Mouse (Mus musculus): Measurements from ENCODE around the gene Bcl6. TPM values are rescaled to one million over a fixed set of nuclear protein-coding genes. Genes with fewer than 3 reads are reported as not detected.

The Bcl6 gene
- polyA plus RNA-seq, 1 experiment: 0.02 TPM

DNA sequence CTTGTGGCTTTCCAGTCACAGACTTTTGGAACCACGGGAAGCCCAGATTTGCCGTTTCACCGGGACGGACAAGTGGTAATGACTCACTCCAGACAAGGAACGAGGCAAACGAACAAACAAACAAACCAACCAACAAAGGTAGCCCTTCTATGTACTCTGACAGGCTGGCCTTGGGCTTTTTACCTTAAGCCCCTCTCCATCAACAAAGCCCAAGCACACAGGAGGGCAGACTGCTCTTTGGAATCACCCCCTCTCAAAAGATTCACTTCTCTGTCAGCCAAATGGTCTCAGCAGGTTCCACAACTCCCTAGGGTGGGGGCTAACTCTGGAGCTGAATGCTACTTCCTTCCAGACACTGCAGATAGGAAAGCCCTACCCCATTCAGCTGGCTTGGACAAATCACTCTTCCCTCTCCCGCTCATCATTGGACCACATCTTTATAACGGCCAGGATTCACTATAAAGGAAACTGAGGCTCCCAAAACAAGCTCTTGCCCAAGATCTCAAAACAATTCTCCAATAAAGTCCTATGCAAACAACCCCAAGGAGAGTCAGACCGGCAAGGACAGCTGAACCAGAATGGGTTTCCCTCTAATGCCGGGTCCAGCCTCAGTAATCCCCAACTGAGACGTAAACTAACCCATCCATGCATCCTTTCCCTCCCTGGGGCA lies 8.3 kb downstream of the Bcl6 start:
- no peak for TF ChIP-seq GATA1 (IDR thresholded peaks at IDR 0.05; ENCODE audit: low read length)
- no peak for TF ChIP-seq TAL1 (IDR thresholded peaks at IDR 0.05; ENCODE audit: low read length)
- H3K36me3 ChIP-seq (ENCODE audit: control insufficient read depth): no peaks in the 10 kb centered on the region
- peaks cover 64% of the 10 kb centered on the region for H3K27me3 ChIP-seq (ENCODE audit: control insufficient read depth)
- H3K4me1 ChIP-seq (ENCODE audit: control insufficient read depth): peaks cover 5% of the 10 kb centered on the region; the same call in 1 of the 2 replicates
- peaks cover 3% of the 10 kb centered on the region; the same call in 1 of the 2 replicates for H3K9me3 ChIP-seq (ENCODE audit: control insufficient read depth, low read length)
- H3K4me3 ChIP-seq (replicated peaks): no peak overlapping the region

DNA sequence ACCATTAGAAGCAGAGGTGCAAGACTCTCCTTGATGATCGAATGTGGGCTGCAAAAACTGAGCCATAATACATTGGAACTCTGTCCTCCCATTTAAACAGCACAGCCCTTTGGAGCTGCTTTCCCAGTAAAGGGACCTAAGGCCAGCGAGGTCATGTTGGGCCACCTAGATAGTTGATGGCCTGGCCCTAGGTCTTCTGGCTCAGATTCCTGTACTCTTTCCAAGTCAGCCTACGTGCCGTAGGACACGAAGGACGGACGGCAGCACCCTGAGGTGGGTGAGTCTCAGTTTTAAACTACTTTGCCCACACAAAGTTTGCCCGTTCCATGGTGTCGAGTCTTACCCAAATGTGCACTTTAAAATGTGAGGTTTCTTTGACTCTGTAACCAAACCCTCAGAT lies 9.2 kb downstream of the Bcl6 start:
- Histone ChIP-seq H3K36me3 (ENCODE audit: control insufficient read depth) (no peaks in the 10 kb centered on the region; the same call in 1 of the 2 replicates), H3K9me3 (ENCODE audit: control insufficient read depth, low read length) (no peaks in the 10 kb centered on the region; the same call in 1 of the 2 replicates), H3K4me1 (ENCODE audit: control insufficient read depth) (peaks cover 5% of the 10 kb centered on the region; the same call in 1 of the 2 replicates), H3K4me3 (replicated peaks) (no peak overlapping the region), H3K27me3 (ENCODE audit: control insufficient read depth) (peaks cover 56% of the 10 kb centered on the region)
- TF ChIP-seq GATA1 (IDR thresholded peaks at IDR 0.05; ENCODE audit: low read length) (no peak), TAL1 (IDR thresholded peaks at IDR 0.05; ENCODE audit: low read length) (no peak)

- H3K4me3 ChIP-seq (replicated peaks): no peak overlapping the region
- H3K36me3 ChIP-seq (ENCODE audit: control insufficient read depth): no peaks in the 10 kb centered on the region; the same call in 1 of the 2 replicates
- no peaks in the 10 kb centered on the region; the same call in 1 of the 2 replicates for H3K9me3 ChIP-seq (ENCODE audit: control insufficient read depth, low read length)
- peaks cover 46% of the 10 kb centered on the region for H3K27me3 ChIP-seq (ENCODE audit: control insufficient read depth)
- TF ChIP-seq GATA1 (IDR thresholded peaks at IDR 0.05; ENCODE audit: low read length): no peak
- peaks cover 5% of the 10 kb centered on the region; the same call in 1 of the 2 replicates for H3K4me1 ChIP-seq (ENCODE audit: control insufficient read depth)
Observed at GRCm38 (mm10) chr16:23978495-23978894, 10.2 kb downstream of the Bcl6 start.

DNA sequence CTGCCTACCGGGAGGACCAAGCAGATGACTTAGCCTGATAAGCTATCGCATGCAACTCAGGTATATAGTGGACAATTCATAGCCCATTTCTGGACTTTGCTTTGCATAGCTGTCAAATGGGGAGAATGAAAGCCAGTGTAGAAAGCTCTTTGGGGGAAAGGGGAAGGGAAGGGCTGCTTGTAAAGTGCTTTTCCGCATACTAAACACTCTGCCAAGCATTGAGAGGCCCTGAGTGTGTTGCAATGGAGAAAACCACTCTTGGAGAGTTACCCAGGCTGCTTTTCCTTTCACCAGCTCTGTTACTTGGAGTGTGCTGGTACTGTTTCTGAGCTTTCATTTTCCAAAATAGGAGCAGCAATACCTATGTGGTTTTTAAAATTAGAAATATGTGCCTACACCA lies 10.9 kb downstream of the Bcl6 start:
- peaks cover 38% of the 10 kb centered on the region for H3K27me3 ChIP-seq (ENCODE audit: control insufficient read depth)

DNA sequence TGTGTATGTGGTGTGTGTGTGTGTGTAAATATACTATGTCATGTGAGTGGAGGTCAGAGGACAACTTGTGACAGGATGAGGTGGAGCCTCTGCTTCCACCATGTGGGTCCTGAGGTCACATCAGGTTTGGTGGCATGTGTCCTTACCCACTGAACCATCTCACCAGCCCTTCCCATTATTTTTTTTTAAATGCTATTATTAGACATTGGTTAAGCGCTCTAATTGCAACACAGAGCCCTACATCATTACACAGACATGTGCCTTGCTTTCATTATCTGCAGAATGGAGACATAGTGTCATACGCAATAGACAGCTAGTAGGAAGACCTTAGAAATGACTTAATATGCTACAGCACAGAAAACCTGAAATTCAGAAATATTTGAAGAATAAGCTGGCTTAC lies 12.5 kb downstream of the Bcl6 start:
- Histone ChIP-seq H3K27me3 (ENCODE audit: control insufficient read depth) (peaks cover 23% of the 10 kb centered on the region), H3K9me3 (ENCODE audit: control insufficient read depth, low read length) (no peaks in the 10 kb centered on the region; the same call in 1 of the 2 replicates), H3K4me3 (replicated peaks) (no peak overlapping the region), H3K36me3 (ENCODE audit: control insufficient read depth) (no peaks in the 10 kb centered on the region; the same call in 1 of the 2 replicates), H3K4me1 (ENCODE audit: control insufficient read depth) (no peaks in the 10 kb centered on the region)
- TF ChIP-seq TAL1 (IDR thresholded peaks at IDR 0.05; ENCODE audit: low read length) (no peak), GATA1 (IDR thresholded peaks at IDR 0.05; ENCODE audit: low read length) (no peak)

More for the DNA sequence above, 10.9 kb downstream of the Bcl6 start:
- peaks cover 3% of the 10 kb centered on the region; the same call in 1 of the 2 replicates for H3K4me1 ChIP-seq (ENCODE audit: control insufficient read depth)
- H3K36me3 ChIP-seq (ENCODE audit: control insufficient read depth): no peaks in the 10 kb centered on the region; the same call in 1 of the 2 replicates
- no peak overlapping the region for H3K4me3 ChIP-seq (replicated peaks)
- no peaks in the 10 kb centered on the region; the same call in 1 of the 2 replicates for H3K9me3 ChIP-seq (ENCODE audit: control insufficient read depth, low read length)
- TF ChIP-seq GATA1 (IDR thresholded peaks at IDR 0.05; ENCODE audit: low read length): no peak
- no peak for TF ChIP-seq TAL1 (IDR thresholded peaks at IDR 0.05; ENCODE audit: low read length)

DNA sequence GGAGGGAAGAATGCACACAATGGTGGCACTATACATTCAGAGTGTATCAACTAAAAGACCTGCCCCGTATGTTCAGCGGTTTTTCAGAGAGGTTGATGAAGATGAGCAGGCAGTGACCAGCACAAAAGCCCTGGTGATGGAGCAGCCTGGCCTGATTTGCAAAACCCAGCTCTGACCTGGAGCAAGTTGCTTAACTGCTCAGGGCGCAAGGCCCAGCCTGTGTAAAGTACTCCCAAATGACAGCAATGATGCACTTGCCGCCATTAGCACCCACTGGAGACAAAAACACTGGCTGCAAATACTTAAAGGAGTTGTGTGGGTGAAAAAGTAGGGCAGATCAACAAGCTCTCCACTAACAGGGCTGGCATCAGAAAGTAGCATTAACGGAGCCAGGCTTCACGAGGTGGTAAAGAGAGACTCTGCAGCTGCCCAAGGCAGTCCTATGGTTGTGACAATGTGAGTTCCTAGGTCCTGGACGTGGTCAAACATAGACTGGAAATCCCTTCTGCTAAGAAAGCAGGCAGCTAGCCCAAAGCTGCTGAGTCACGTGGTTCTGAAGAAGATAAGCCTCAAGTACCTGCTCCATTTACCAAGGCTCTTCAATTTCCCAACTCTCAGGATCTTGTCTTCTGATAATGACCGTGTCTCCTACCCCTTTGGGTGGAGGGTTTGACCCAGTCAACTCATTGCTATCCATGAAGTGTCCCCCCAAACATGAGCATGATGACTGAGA lies 14.9 kb downstream of the Bcl6 start:
- no peaks in the 10 kb centered on the region for H3K9me3 ChIP-seq (ENCODE audit: control insufficient read depth, low read length)
- no peaks in the 10 kb centered on the region for H3K27me3 ChIP-seq (ENCODE audit: control insufficient read depth)
- H3K36me3 ChIP-seq (ENCODE audit: control insufficient read depth): no peaks in the 10 kb centered on the region; the same call in 1 of the 2 replicates
- H3K4me1 ChIP-seq (ENCODE audit: control insufficient read depth): no peaks in the 10 kb centered on the region
- no peak overlapping the region for H3K4me3 ChIP-seq (replicated peaks)
- TF ChIP-seq TAL1 (IDR thresholded peaks at IDR 0.05; ENCODE audit: low read length) (no peak), GATA1 (IDR thresholded peaks at IDR 0.05; ENCODE audit: low read length) (no peak)

GRCm38 (mm10) chr16:23972901-23973300 lies 15.8 kb downstream of the Bcl6 start:
- Histone ChIP-seq H3K9me3 (ENCODE audit: control insufficient read depth, low read length) (peaks cover 3% of the 10 kb centered on the region; the same call in 1 of the 2 replicates), H3K27me3 (ENCODE audit: control insufficient read depth) (no peaks in the 10 kb centered on the region), H3K4me1 (ENCODE audit: control insufficient read depth) (no peaks in the 10 kb centered on the region), H3K4me3 (replicated peaks) (no peak overlapping the region), H3K36me3 (ENCODE audit: control insufficient read depth) (peaks cover 2% of the 10 kb centered on the region; the same call in 1 of the 2 replicates)
- TF ChIP-seq TAL1 (IDR thresholded peaks at IDR 0.05; ENCODE audit: low read length): no peak
- TF ChIP-seq GATA1 (IDR thresholded peaks at IDR 0.05; ENCODE audit: low read length): no peak

DNA sequence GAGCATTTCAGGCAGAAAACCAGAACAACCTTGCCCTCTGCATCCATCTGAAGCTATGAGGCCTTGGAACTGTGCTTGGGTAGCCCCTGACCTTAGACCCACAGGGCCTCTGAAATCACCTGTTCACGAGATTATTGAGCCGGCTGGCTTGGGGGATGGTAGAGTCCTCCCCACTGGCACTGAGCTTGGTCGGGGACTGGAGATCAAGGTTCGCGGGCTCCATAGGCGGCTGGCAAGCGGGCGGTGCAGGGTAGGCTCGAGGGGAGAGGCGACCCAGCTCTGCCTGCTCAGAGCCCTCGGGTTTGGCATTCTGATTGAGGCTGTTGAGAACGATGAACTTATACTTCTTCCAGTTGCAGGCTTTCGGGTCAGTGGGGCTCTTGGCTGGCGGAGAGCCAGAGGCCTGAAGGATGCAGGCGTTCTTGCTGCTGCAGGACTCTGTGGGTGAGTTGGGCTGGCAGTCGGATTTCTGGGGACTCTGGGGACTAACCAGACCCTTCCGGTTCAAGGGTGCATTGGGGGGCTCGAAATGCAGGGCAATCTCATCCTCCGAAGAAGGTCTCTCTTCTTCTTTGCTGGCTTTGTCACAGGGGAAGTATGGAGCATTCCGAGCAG lies 16.4 kb downstream of the Bcl6 start:
- no peak for TF ChIP-seq TAL1 (IDR thresholded peaks at IDR 0.05; ENCODE audit: low read length)
- TF ChIP-seq GATA1 (IDR thresholded peaks at IDR 0.05; ENCODE audit: low read length): no peak
- Histone ChIP-seq H3K4me3 (replicated peaks) (no peak overlapping the region), H3K27me3 (ENCODE audit: control insufficient read depth) (no peaks in the 10 kb centered on the region), H3K36me3 (ENCODE audit: control insufficient read depth) (peaks cover 3% of the 10 kb centered on the region; the same call in 1 of the 2 replicates), H3K4me1 (ENCODE audit: control insufficient read depth) (no peaks in the 10 kb centered on the region), H3K9me3 (ENCODE audit: control insufficient read depth, low read length) (peaks cover 6% of the 10 kb centered on the region; the same call in 1 of the 2 replicates)

DNA sequence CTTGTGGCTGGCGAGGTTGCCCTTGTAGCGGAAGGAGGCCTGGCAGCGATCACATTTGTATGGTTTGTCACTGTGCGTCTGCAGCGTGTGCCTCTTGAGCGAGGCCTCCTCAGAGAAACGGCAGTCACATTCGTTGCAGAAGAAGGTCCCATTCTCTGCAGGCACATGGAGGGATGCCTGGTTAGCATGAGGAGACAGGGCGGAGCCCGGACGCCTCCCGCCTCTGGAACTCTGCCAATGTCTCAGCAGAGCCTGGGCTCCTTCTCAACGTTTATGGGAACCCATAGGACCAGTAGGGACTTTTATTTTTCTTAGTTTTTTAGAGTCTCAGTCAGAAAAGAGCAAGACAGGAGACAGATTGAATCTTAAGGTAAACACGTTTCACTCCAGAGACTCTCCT lies 18.7 kb downstream of the Bcl6 start:
- peaks cover 6% of the 10 kb centered on the region; the same call in 1 of the 2 replicates for H3K9me3 ChIP-seq (ENCODE audit: control insufficient read depth, low read length)
- no peaks in the 10 kb centered on the region for H3K27me3 ChIP-seq (ENCODE audit: control insufficient read depth)
- no peak overlapping the region for H3K4me3 ChIP-seq (replicated peaks)
- H3K36me3 ChIP-seq (ENCODE audit: control insufficient read depth): peaks cover 3% of the 10 kb centered on the region; the same call in 1 of the 2 replicates
- no peak for TF ChIP-seq TAL1 (IDR thresholded peaks at IDR 0.05; ENCODE audit: low read length)
- TF ChIP-seq GATA1 (IDR thresholded peaks at IDR 0.05; ENCODE audit: low read length): no peak
- H3K4me1 ChIP-seq (ENCODE audit: control insufficient read depth): no peaks in the 10 kb centered on the region
